Mouse (Mus musculus) WW6 (cell line): ENCODE results near the gene Irf5.
"Not testable (repeated sequence)": the region's sequence is repeated elsewhere in the genome, so short reads cannot be mapped to it uniquely, and the experiment has no call there.

Experiments
- DNase-seq: peaks from one replicate; pipeline ENCODE4 v3.0.0-alpha.2; 2013; ENCODE audit warnings: low read depth, low spot score

Irf5 gene

GRCm38 (mm10) chr6:29527361-29528164, 1.1 kb downstream of the Irf5 start:
- no peak for DNase-seq

- no peak for DNase-seq
These were observed 1.7 kb downstream of the Irf5 start for GRCm38 (mm10) chr6:29528165-29528505.

GRCm38 (mm10) chr6:29528561-29529443, 2.4 kb downstream of the Irf5 start:
- no peak for DNase-seq

GRCm38 (mm10) chr6:29529444-29529820, 3.0 kb downstream of the Irf5 start:
- no peak for DNase-seq

GRCm38 (mm10) chr6:29530050-29530449, 3.6 kb downstream of the Irf5 start:
- no peak for DNase-seq

- no peak for DNase-seq
These were observed 8.9 kb downstream of the Irf5 start for GRCm38 (mm10) chr6:29535316-29535715.

GRCm38 (mm10) chr6:29536651-29537193, 10.3 kb downstream of the Irf5 start:
- no peak for DNase-seq

GRCm38 (mm10) chr6:29537221-29537620, 10.8 kb downstream of the Irf5 start:
- DNase-seq = no peak

- no peak for DNase-seq
These were observed 13.1 kb downstream of the Irf5 start for GRCm38 (mm10) chr6:29539502-29539901.

GRCm38 (mm10) chr6:29540223-29540622, 13.8 kb downstream of the Irf5 start:
- no peak for DNase-seq

- DNase-seq = no peak
These were observed 14.5 kb downstream of the Irf5 start for GRCm38 (mm10) chr6:29540956-29541355.

GRCm38 (mm10) chr6:29545611-29546010, 19.2 kb downstream of the Irf5 start:
- DNase-seq = no peak

- no peak for DNase-seq
These were observed 21.2 kb downstream of the Irf5 start for GRCm38 (mm10) chr6:29547582-29547981.

GRCm38 (mm10) chr6:29548086-29548485, 21.7 kb downstream of the Irf5 start:
- DNase-seq = no peak

GRCm38 (mm10) chr6:29552526-29552925, 26.1 kb downstream of the Irf5 start:
- no peak for DNase-seq

- DNase-seq = no peak
These were observed 30.7 kb downstream of the Irf5 start for GRCm38 (mm10) chr6:29557112-29557511.

- DNase-seq = not testable (repeated sequence)
These were observed 50.0 kb downstream of the Irf5 start for GRCm38 (mm10) chr6:29576388-29576787.

- no peak for DNase-seq
These were observed 54.3 kb downstream of the Irf5 start for GRCm38 (mm10) chr6:29580770-29581169.

GRCm38 (mm10) chr6:29581202-29581601, 54.8 kb downstream of the Irf5 start:
- DNase-seq = no peak
